ENCODE assay signal across 13 mouse cellular contexts in the genomic region with DNA sequence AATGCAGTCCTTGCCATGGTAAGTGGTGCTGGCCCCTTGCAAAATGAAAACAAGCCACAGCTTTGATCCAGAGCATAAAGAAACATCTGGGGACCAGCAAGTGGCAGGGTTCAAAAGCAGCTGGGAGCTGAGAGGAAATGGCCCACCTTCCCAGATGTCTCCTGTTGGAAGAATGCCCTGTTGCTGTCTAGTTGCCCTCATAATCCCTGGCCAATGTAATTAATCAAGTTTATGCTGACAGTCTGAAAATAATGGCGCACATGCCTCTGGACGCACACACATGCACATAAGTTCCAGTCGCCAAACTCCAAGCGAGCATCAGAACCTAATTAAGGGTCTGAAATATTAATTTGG.
DNase-seq lines count a peak whose midpoint lies in the region; ATAC-seq lines count a peak whose summit lies in the region.
"Had no signal": no experiment of that assay in that cellular context is flagged by ENCODE, and none has a peak within 500 bp of the region (broad histone marks: within the 10 kb centered on the region; RNA-seq: fewer than 3 reads in every experiment).

No protein-coding gene starts in this region.

- no peak overlapping the region for H3K4me2 ChIP-seq in lung, embryonic 16.5 days (ENCODE audit: low read depth, low read length)
- H3K4me2 ChIP-seq in limb, embryonic 11.5 days (ENCODE audit: low read depth, severe bottlenecking): peak overlapping the region; percentile 25; the same call in 1 of the 2 replicates
- peak overlapping the region; percentile 40 for H3K4me2 ChIP-seq in neural tube, embryonic 15.5 days
- H3K4me2 ChIP-seq: lung, embryonic 15.5 days had no signal

- H3K36me3 ChIP-seq in lung, embryonic 16.5 days (ENCODE audit: control insufficient read depth, insufficient read depth, low read length): no peaks in the 10 kb centered on the region
- H3K36me3 ChIP-seq in limb, embryonic 11.5 days (ENCODE audit: control insufficient read depth, insufficient read depth, low read length): no peaks in the 10 kb centered on the region
- H3K36me3 ChIP-seq in neural tube, embryonic 15.5 days: no peaks in the 10 kb centered on the region
- H3K36me3 ChIP-seq: lung, embryonic 15.5 days had no signal

- H3K27me3 ChIP-seq in lung, embryonic 16.5 days (ENCODE audit: control insufficient read depth, insufficient read depth, low read depth, low read length): no peaks in the 10 kb centered on the region
- no peaks in the 10 kb centered on the region for H3K27me3 ChIP-seq in limb, embryonic 11.5 days (ENCODE audit: control insufficient read depth, insufficient read depth, low read length)
- no peaks in the 10 kb centered on the region for H3K27me3 ChIP-seq in neural tube, embryonic 15.5 days (replicated peaks)

- peak; percentile 61 for ATAC-seq in lung, embryonic 16.5 days (ENCODE audit: low read depth)
- peak; percentile 89 for ATAC-seq in limb, embryonic 11.5 days (ENCODE audit: insufficient number of reproducible peaks, low FRiP score, low TSS enrichment, low read depth)
- no peak for ATAC-seq in neural tube, embryonic 15.5 days (ENCODE audit: low FRiP score)
- ATAC-seq: CD4-positive, CD25-positive, alpha-beta regulatory T cell, adult 4 months had no signal

- H3K4me1 ChIP-seq in lung, embryonic 16.5 days (replicated peaks; ENCODE audit: control insufficient read depth, insufficient read depth, low read length): no peaks in the 10 kb centered on the region
- H3K4me1 ChIP-seq in limb, embryonic 11.5 days (ENCODE audit: control insufficient read depth, insufficient read depth, low read length): peaks cover 6% of the 10 kb centered on the region; the same call in 1 of the 2 replicates
- peaks cover 16% of the 10 kb centered on the region for H3K4me1 ChIP-seq in neural tube, embryonic 15.5 days
- H3K4me1 ChIP-seq: lung, embryonic 15.5 days had no signal

- DNase-seq in lung, postnatal 10 days: no peak
- peak; percentile 98 for DNase-seq in hindlimb bud, embryonic 11.5 days (ENCODE audit: extremely low spot score, low read depth, low spot score)
- peak; percentile 85 for DNase-seq in limb, embryonic 11.5 days (ENCODE audit: low spot score)
- no peak for DNase-seq in Muller cell, postnatal 12 days (ENCODE audit: inconsistent ontology term)
- no peak for DNase-seq in right cerebral cortex, postnatal 14 days
- DNase-seq in ovary, adult 18-20 months (ENCODE audit: low spot score): no peak
- DNase-seq: cerebellum, adult 9-11 months; heart, postnatal 36 days; retina, postnatal 1 day had no signal

- no peaks in the 10 kb centered on the region for H3K9me3 ChIP-seq in lung, embryonic 16.5 days (ENCODE audit: control insufficient read depth, low read length)
- no peaks in the 10 kb centered on the region for H3K9me3 ChIP-seq in limb, embryonic 11.5 days (ENCODE audit: control insufficient read depth, low read length)
- H3K9me3 ChIP-seq in neural tube, embryonic 15.5 days (replicated peaks): no peaks in the 10 kb centered on the region
- H3K9me3 ChIP-seq: lung, embryonic 15.5 days had no signal

- H3K4me3 ChIP-seq in lung, embryonic 16.5 days (ENCODE audit: low read length): no peak overlapping the region
- no peak overlapping the region for H3K4me3 ChIP-seq in limb, embryonic 11.5 days (ENCODE audit: low read depth, low read length)
- no peak overlapping the region for H3K4me3 ChIP-seq in neural tube, embryonic 15.5 days (replicated peaks)
- H3K4me3 ChIP-seq: lung, embryonic 15.5 days had no signal

- H3K9ac ChIP-seq in lung, embryonic 16.5 days (ENCODE audit: low read length): no peak overlapping the region
- no peak overlapping the region for H3K9ac ChIP-seq in limb, embryonic 11.5 days (ENCODE audit: low read length)
- H3K9ac ChIP-seq in neural tube, embryonic 15.5 days (replicated peaks): no peak overlapping the region
- H3K9ac ChIP-seq: lung, embryonic 15.5 days had no signal

- 57% methylated on average over 4 of the region's 4 CpGs for WGBS in lung, embryonic 16.5 days
- whole genome bisulfite sequencing in limb, embryonic 11.5 days: 11% methylated on average over 4 of the region's 4 CpGs
- 30% methylated on average over 4 of the region's 4 CpGs for WGBS in neural tube, embryonic 15.5 days

- no peak overlapping the region for H3K27ac ChIP-seq in lung, embryonic 16.5 days (ENCODE audit: low read length)
- H3K27ac ChIP-seq in limb, embryonic 11.5 days (replicated peaks; ENCODE audit: low read depth, low read length): peak overlapping the region; percentile 76
- no peak overlapping the region for H3K27ac ChIP-seq in neural tube, embryonic 15.5 days (replicated peaks)
- H3K27ac ChIP-seq: lung, embryonic 15.5 days had no signal

Comparison
In these comparisons a context has a peak if more than half of its experiments do, and no peak if none do; other contexts are left out.
1. DNase-seq: peak in hindlimb bud, embryonic 11.5 days (single experiment) and limb, embryonic 11.5 days (single experiment); none in lung, postnatal 10 days (single experiment), Muller cell, postnatal 12 days (single experiment), right cerebral cortex, postnatal 14 days (single experiment) and ovary, adult 18-20 months (single experiment).